Mouse (Mus musculus) kidney, postnatal 10 days (tissue): ENCODE results near the gene Slc25a36.

Experiments used
- DNase-seq: peaks from one replicate; pipeline ENCODE4 v3.0.0; 2021; ENCODE audit warnings: mixed read lengths

The Slc25a36 gene

GRCm38 (mm10) chr9:97110571-97111390 lies at the start of gene Slc25a36:
Gene Slc25a36, minus strand, starts transcription at chr9:97111157.
- DNase-seq, result peak; percentile 98

GRCm38 (mm10) chr9:97158412-97158811 lies 47.5 kb upstream of the Slc25a36 start:
- no peak for DNase-seq

GRCm38 (mm10) chr9:97155981-97156380 lies 45.0 kb upstream of the Slc25a36 start:
- DNase-seq, result peak; percentile 60

- no peak for DNase-seq
Measured at GRCm38 (mm10) chr9:97154956-97155355, 44.0 kb upstream of the Slc25a36 start.

- no peak for DNase-seq
Measured at GRCm38 (mm10) chr9:97153006-97153405, 42.0 kb upstream of the Slc25a36 start.

GRCm38 (mm10) chr9:97147270-97147669 lies 36.3 kb upstream of the Slc25a36 start:
- peak; percentile 33 for DNase-seq

GRCm38 (mm10) chr9:97145351-97145750 lies 34.4 kb upstream of the Slc25a36 start:
- DNase-seq, result no peak

- no peak for DNase-seq
Measured at GRCm38 (mm10) chr9:97143416-97143815, 32.5 kb upstream of the Slc25a36 start.

- no peak for DNase-seq
Measured at GRCm38 (mm10) chr9:97142558-97142957, 31.6 kb upstream of the Slc25a36 start.

GRCm38 (mm10) chr9:97141723-97142122 lies 30.8 kb upstream of the Slc25a36 start:
- DNase-seq, result no peak

- peak; percentile 34 for DNase-seq
Measured at GRCm38 (mm10) chr9:97140145-97140932, 29.4 kb upstream of the Slc25a36 start.

- DNase-seq, result no peak
Measured at GRCm38 (mm10) chr9:97137678-97138077, 26.7 kb upstream of the Slc25a36 start.

- DNase-seq, result peak; percentile 48
Measured at GRCm38 (mm10) chr9:97137116-97137515, 26.2 kb upstream of the Slc25a36 start.

GRCm38 (mm10) chr9:97135866-97136265 lies 24.9 kb upstream of the Slc25a36 start:
- DNase-seq, result no peak

GRCm38 (mm10) chr9:97133178-97133577 lies 22.2 kb upstream of the Slc25a36 start:
- peak; percentile 86 for DNase-seq

- DNase-seq, result no peak
Measured at GRCm38 (mm10) chr9:97130001-97130400, 19.0 kb upstream of the Slc25a36 start.

GRCm38 (mm10) chr9:97123934-97124692 lies 13.2 kb upstream of the Slc25a36 start:
- DNase-seq, result peak; percentile 23

- no peak for DNase-seq
Measured at GRCm38 (mm10) chr9:97121432-97121831, 10.5 kb upstream of the Slc25a36 start.

GRCm38 (mm10) chr9:97114271-97114670 lies 3.3 kb upstream of the Slc25a36 start:
- DNase-seq, result no peak

- no peak for DNase-seq
Measured at GRCm38 (mm10) chr9:97113555-97113929, 2.6 kb upstream of the Slc25a36 start.

GRCm38 (mm10) chr9:97112797-97113554 lies 2.0 kb upstream of the Slc25a36 start:
- DNase-seq, result no peak

GRCm38 (mm10) chr9:97112238-97112637 lies 1.3 kb upstream of the Slc25a36 start:
- DNase-seq, result no peak
